Mouse (Mus musculus) testis, postnatal 10 days (tissue): ENCODE results near the gene Dlgap4.

Source experiments
- DNase-seq: peaks from one replicate; pipeline ENCODE4 v3.0.0; 2021; ENCODE audit warnings: low spot score

Gene Dlgap4

GRCm38 (mm10) chr2:156741265-156741664, 127.8 kb downstream of the Dlgap4 start:
- DNase-seq: no peak

GRCm38 (mm10) chr2:156741998-156742397, 128.5 kb downstream of the Dlgap4 start:
- no peak for DNase-seq

- no peak for DNase-seq
Observed at GRCm38 (mm10) chr2:156743248-156743647, 129.7 kb downstream of the Dlgap4 start.

- no peak for DNase-seq
Observed at GRCm38 (mm10) chr2:156744414-156744813, 130.9 kb downstream of the Dlgap4 start.

GRCm38 (mm10) chr2:156747315-156747714, 133.8 kb downstream of the Dlgap4 start:
- DNase-seq: no peak

- DNase-seq: no peak
Observed at GRCm38 (mm10) chr2:156749687-156750086, 136.2 kb downstream of the Dlgap4 start.

- DNase-seq: no peak
Observed at GRCm38 (mm10) chr2:156756937-156757336, 143.4 kb downstream of the Dlgap4 start.

GRCm38 (mm10) chr2:156760843-156761505, 147.5 kb downstream of the Dlgap4 start:
- DNase-seq: no peak

GRCm38 (mm10) chr2:156761521-156762278, 148.2 kb downstream of the Dlgap4 start:
- DNase-seq: peak; percentile 63

GRCm38 (mm10) chr2:156762499-156762898, 149.0 kb downstream of the Dlgap4 start:
- peak; percentile 54 for DNase-seq

GRCm38 (mm10) chr2:156763101-156763500, 149.6 kb downstream of the Dlgap4 start:
- DNase-seq: peak; percentile 86

GRCm38 (mm10) chr2:156764022-156764421, 150.5 kb downstream of the Dlgap4 start:
- no peak for DNase-seq

GRCm38 (mm10) chr2:156764747-156765146, 151.2 kb downstream of the Dlgap4 start:
- no peak for DNase-seq

GRCm38 (mm10) chr2:156765593-156765992, 152.1 kb downstream of the Dlgap4 start:
- no peak for DNase-seq

- DNase-seq: no peak
Observed at GRCm38 (mm10) chr2:156766227-156767019, 152.9 kb downstream of the Dlgap4 start.

GRCm38 (mm10) chr2:156767108-156767507, 153.6 kb downstream of the Dlgap4 start:
- DNase-seq: no peak

- DNase-seq: peak; percentile 44
Observed at GRCm38 (mm10) chr2:156769274-156769673, 155.8 kb downstream of the Dlgap4 start.

GRCm38 (mm10) chr2:156773470-156773869, 160.0 kb downstream of the Dlgap4 start:
- peak; percentile 30 for DNase-seq

- DNase-seq: peak; percentile 42
Observed at GRCm38 (mm10) chr2:156774035-156774737, 160.7 kb downstream of the Dlgap4 start.

GRCm38 (mm10) chr2:156774738-156775454, 161.4 kb downstream of the Dlgap4 start, which contains the start of gene Myl9:
Myl9 (plus strand) TSS chr2:156775420.
- peak; percentile 86 for DNase-seq
